Mouse (Mus musculus): ENCODE data around the gene Washc4.
"Not testable (repeated sequence)": the region's sequence is repeated elsewhere in the genome, so short reads cannot be mapped to it uniquely, and the experiment has no call there.

The Washc4 gene

GRCm38 (mm10) chr10:83543439-83544102 lies at the start of gene Washc4:
Washc4 (plus strand) TSS chr10:83543752.
- peak; percentile 97 to 98 for DNase-seq

DNA sequence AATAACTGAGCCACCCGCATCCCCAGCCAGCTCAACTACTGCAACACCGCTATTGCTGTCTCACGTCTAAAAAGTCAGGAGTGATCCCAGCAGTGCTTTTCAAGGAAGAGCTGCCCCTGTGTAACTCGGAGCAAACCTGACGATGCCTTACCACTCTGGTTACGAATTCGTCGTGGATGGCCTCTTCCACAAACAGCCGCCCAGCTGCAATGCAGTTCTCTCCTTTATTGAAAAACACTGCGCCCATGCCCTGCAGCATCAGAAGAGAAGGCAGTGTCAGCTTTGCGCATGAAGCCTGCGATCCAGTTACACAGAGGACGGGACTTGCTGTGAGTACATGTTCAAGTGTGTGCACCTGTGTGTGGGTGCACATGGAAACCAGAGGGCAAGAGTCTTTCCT lies 46.2 kb upstream of the Washc4 start:
- no peak for DNase-seq

- DNase-seq: peak; percentile 26 to 56
These were observed 34.4 kb upstream of the Washc4 start for GRCm38 (mm10) chr10:83508962-83509660.

- no peak for DNase-seq
These were observed 32.2 kb upstream of the Washc4 start for GRCm38 (mm10) chr10:83511304-83511703.

GRCm38 (mm10) chr10:83513736-83514135 lies 29.8 kb upstream of the Washc4 start:
- DNase-seq: no peak

- no peak for DNase-seq
These were observed 22.6 kb upstream of the Washc4 start for GRCm38 (mm10) chr10:83520990-83521389.

DNA sequence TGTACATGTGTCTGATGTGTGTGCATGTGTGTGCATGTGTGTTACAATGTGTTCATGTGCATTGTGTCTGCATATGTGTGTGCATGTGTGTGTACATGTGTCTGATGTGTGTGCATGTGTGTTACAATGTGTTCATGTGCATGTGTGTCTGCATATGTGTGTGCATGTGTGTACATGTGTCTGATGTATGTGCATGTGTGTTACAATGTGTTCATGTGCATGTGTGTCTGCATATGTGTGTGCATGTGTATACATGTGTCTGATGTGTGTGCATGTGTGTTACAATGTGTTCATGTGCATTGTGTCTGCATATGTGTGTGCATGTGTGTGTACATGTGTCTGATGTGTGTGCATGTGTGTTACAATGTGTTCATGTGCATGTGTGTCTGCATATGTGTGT lies 19.3 kb upstream of the Washc4 start:
- DNase-seq: not testable (repeated sequence)

DNA sequence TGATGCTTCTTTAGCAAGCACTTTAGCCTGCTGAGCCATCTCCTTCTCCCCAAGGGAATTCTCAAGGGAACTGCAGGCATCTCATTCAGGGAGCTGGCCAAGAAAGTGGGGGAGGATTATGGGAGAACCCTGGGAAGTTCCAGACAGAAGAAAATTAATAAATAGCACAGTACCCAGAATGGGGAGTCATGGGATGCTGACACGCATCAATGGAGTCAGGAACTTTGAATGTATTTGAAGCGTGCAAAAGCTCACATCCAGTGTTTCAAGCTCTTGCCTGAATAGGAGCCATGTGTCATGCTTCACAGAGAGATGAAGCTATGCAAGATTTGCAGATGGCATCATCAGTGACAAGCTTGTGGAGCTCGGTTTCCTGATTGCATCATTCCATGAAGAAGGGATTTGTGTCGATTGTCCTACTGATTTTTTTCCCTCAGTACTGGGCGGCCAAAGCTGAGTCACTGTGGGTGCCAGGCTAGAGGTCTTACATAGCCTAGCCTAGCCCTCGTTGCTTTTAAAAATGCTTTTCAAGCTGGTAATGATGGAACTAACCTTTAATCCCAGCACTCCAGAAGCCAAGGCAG lies 13.1 kb upstream of the Washc4 start:
- DNase-seq: no peak

DNA sequence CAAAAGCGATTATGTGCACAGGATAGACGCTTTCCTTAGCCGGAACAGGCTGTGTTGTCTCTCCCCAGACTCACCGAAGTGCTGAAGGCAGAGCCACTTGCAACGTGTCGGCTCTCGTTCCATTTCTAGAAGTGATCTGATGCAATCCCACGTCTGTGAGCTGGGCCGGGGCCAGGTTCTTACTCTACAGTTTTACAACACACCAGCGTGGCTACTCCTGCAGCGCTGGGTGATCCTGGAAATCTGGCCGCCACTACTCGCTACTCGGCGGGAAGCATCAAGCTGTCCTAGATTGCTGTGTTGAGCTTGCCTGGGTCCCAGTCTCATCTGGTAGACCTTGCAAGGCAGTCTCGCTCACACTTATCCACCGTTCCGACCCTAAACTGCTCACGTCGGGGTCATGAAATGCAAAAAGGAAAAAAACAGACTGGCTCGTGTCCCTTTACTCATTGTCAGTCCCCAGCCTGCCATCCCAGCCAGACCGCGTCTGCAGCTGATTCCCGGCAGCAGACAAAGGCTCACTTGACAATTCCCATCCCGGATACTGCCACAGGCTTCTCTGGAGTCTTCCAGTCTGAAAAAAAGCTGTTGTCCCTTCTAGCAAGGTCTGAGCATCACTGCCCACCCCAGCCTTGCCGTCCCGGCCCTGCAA lies 10.2 kb upstream of the Washc4 start:
- DNase-seq: peak; percentile 38 to 45

DNA sequence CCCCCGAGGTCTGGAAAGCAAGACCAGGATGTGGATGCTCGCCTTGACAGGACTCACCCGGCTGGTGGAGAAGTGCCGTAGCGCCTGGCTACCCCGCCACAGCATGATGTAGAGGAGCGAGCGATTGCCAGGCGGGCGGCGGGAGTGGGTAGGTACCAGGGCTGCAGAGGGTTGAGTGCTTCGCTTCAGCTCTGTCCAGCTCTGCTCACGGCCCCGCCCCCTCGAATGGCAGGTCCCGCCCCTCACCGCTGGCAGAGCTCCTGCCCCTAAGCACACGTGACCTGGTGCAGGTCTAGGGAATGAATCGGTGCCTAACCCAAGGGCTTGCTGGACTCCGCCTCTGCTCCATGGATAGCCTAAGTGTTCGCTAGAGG lies 9.7 kb upstream of the Washc4 start, which contains the start of gene Aldh1l2:
Gene Aldh1l2, minus strand, starts transcription at position 231 of the 374 bp plus-strand sequence.
- DNase-seq: peak; percentile 84 to 91

- no peak for DNase-seq
These were observed 7.1 kb upstream of the Washc4 start for GRCm38 (mm10) chr10:83536436-83536835.

DNA sequence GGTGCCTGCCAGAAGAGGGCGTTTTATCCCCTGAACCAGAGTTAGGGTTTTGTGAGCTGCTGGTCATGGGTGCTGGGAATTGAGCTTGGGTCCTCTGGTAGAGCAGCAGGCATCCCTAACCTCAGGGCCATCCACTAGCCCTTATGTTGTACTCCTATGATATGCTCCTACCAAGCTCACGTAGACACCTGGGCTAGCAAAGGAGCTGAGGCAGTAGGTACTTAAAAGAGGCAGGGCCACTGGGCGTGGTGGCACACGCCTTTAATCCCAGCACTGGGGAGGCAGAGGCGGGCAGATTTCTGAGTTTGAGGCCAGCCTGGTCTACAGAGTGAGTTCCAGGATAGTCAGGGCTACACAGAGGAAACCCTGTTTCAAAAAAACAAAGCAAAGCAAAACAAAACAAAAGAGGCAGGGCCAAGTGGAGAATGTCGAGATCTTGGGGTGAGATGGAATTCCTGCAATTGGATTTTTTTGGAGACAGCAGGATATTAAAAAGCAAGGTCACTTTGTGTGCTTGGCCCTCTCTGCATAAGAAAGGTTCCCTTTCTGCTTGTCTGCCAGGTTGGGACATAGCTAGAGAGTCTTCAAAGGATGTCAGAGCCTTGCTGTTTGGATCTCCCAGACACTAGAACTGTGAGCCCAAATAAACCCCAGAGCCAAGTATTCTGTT lies 4.1 kb upstream of the Washc4 start:
- no peak for DNase-seq

DNA sequence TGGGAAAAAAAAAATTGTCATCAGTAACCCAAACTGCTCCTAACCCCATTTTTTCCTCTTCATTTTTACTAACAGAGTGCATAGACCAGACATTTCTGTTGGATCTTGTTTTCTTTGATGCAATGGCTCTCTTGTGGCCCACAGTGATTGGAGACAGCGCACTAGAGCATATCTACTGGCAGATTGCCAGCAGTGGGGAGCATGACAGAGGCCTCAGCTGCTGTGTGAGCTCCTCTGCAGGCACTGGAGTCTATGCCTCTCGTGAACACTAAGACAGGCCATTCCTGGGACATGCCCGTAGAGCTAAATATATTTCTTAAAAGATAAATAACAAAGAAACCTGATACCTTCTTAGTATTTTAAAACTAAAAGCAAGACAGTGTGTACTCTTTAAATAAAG lies 3.5 kb upstream of the Washc4 start:
- peak; percentile 9 to 15 for DNase-seq

DNA sequence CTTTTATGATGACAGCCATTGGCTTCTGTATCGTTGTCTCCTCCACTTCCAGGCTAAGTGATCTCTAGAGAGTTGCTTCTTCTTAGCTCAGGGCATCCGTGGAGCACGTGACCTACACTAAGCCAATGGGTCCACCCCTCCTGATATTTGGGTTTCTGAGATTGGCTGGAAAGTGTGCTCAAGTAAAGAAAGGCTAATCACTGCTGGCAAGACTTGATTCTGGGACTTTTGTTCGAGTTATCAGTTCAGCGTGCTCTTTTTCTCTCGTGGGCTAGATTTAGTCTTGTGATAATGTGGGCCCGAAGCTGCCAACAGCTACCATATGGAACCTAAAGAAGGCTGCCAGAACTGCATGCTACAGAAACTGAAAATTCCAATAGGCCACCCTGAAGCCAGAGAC lies 1.3 kb upstream of the Washc4 start:
- no peak for DNase-seq

DNA sequence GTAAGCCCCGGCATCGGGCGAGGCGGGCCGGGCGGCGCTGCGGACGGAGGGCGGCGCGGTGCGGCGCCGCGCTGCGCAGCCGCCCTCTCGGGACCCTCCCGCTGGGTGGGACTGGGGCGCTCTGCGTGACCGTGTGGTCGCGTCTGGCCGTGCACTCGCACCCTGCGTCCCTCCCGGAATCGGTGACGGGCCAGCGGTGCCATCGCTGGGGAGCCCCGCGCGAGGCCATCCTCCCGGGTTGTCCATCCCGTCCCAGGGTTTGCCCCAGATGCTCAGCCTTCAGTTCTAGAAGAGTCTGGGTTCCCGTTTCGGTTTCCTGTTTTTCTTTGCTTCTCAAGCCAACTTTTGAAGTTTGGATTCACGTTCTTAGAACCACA lies 539 bp downstream of the Washc4 start:
- DNase-seq: no peak

- no peak for DNase-seq
These were observed 1.8 kb downstream of the Washc4 start for GRCm38 (mm10) chr10:83545341-83545740.

- no peak for DNase-seq
These were observed 19.5 kb downstream of the Washc4 start for GRCm38 (mm10) chr10:83563005-83563404.

DNA sequence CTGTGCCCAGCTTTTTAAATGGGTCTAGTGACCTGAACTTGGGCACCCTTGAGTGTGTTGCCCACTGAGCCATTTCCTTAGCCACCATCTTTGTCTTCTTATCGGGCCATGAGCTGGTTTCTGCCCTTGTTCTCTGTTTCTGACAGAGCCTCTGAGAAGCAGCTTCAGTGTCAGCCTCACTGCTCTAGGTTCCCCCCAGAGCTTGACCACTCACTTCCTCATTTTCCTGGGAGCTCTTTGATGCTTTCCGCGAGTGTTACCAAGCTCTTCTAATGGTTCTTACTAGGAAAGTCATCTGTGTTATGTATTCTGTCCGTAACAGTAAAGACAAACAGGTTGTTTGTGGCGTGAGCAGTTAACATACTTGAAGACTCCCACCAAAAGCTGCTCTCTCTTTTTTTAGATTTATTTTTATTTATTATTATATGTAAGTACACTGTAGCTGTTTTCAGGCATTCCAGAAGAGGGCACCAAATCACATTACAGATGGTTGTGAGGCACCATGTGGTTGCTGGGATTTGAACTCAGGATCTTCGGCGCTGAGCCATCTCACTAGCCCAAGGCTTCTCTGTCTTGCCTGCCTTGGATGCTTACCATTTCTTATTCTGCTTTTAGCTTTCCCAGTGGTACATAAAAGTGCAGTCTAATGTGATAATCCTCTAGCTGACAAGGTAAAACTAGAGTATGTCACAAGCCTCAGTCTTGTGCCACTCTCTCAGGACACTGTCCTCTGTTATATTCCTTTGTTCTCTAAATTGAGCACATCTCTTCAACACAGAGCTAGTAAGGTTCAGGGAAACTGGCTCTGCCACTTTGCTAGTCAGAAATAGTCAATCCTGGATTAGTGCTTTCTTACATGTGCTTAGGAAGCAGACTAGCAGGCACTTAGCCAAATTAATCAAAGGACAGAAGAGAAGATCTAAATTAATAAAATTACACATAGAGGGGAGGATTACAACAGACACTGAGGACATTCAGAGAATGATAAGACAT lies 22.2 kb downstream of the Washc4 start:
- DNase-seq: no peak

- no peak for DNase-seq
These were observed 47.2 kb downstream of the Washc4 start for GRCm38 (mm10) chr10:83590801-83591200.

DNA sequence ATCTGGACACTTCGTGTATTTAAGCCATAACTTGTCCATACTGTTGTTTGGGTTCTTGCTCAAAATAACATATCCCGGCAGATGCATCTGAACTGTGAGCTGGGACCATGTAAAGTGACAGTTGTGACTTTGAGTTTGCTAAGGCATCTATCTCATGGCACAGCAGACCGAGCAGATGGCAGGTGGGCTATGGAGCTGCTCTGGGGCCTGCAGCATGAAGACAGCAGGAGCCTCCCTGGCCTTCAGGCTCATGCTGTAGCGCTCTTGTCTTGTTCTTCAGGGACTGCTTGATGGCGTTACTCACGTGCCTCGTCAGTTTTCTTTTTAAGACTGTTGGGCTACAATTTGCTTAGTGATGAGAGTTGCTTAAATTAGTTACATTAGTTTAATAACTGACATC lies 49.1 kb downstream of the Washc4 start:
- DNase-seq: no peak

GRCm38 (mm10) chr10:83594526-83594925 lies 51.0 kb downstream of the Washc4 start:
- no peak for DNase-seq

DNA sequence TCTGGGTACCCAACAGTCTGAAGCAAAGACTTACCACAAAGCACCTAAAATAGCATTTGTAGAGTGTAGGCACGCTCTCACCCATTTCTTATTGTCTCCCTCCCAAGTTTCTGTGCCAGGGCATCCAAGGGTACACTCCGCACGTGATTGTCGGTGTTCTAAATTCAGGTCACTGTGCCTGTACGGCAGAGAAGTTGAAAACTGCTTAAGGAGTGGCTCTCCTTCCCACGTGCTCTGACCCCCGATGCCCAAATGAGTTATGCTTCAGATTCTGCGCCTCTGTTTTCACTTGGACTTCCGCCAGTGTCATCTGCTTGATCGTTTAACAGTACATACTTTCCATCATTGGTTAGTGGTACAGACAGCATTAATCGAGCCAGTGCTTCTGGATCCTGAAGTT lies 57.1 kb downstream of the Washc4 start:
- no peak for DNase-seq
